Mouse (Mus musculus): Measurements from ENCODE around the gene Zfp692.

DNA sequence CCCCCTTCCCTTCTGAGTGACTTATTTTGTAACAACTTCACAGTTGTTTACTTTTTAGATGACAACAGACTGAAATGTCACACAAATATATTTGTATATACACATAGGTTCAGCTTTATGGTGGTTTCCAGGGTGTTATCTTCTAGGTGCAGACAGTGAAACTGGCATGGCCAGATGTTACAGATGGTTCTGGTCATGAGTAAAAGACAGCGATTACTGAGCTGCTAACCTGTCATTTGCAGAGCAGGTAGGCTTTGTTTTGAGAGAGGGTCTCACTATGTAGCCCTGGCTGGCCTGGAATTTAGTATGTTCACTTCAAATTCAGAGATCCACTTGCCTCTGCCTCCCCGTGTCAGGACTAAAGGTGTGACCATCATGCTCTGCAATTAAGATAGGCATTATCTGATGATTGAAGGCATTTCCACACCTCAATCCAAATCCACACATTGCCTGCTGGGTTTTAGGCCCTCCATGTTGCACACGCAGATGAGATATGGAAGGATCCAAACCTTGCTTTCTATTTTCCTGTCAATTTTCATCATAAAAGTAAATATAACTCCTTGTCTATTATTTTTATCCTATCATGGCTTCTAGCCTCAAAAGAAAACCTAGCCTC is 17.9 kb downstream of the Zfp692 start:
- TF ChIP-seq MAX (IDR thresholded peaks at IDR 0.05; ENCODE audit: low read length) = no peak
- TF ChIP-seq SIN3A (IDR thresholded peaks at IDR 0.05; ENCODE audit: low read length) = no peak

Data from MEL (cell line).